Mouse (Mus musculus): ENCODE data around the gene Tmcc3.

The Tmcc3 gene

DNA sequence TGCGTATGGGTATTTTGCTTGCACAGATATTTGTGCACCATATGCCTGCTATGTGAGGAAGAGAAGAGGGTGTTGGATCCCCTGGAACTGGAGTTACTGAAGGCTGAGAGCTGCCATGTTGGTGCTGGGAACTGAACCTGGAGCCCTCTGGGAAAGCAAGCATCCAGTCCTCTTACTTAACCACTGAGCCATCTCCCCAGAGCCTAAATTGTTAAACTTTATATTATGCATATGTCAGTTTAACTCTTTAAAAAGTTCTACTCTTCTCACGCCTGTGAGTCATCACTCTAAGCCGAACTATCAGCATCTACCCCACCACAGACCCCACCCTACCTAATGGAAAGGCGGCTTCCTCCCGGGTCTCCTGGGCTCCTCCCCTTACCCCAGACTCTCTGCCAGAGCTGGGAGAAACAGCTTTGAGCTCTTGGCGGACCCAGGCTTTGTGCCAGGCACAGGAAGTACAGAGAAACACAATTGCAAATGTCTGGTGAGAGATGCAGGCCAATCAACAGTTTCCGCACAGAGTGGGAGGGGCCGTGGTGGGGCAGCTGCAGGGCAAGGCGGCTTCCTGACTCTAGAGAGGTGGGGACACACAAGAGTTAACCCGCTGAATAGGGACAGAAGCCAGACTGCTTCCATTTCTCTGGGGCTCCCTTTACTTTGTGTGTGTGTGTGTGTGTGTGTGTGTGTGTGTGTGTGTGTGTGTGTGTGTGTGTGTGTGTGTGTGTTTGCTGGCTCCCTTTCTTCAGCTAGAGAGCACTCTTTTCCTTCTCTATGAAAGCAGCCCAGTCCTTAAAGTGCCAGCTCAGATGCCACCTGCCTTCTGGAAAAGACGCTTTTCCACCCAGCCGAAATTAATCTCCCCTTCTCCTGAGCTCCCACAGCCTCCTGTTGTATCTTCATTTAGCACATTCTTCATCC, 114.5 kb downstream of the Tmcc3 start:
- DNase-seq: peak; percentile 56

DNA sequence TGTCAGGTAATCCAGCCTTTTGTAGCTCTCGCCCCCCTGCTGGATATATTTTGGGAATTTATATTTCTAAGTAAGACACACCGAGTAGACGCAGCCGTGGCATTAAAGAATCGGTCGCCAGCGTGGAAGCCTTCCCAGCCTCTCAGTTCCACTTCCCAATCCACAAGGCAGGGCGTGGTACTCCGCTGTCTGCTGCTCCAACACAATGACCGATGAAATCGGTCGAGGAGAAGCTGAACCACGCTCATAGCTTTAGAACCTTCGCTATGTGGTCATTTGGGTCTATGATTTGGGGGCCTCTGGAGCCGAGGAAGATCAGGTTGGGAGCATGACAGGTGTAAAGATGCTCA, 115.1 kb downstream of the Tmcc3 start:
- peak; percentile 21 for DNase-seq

DNA sequence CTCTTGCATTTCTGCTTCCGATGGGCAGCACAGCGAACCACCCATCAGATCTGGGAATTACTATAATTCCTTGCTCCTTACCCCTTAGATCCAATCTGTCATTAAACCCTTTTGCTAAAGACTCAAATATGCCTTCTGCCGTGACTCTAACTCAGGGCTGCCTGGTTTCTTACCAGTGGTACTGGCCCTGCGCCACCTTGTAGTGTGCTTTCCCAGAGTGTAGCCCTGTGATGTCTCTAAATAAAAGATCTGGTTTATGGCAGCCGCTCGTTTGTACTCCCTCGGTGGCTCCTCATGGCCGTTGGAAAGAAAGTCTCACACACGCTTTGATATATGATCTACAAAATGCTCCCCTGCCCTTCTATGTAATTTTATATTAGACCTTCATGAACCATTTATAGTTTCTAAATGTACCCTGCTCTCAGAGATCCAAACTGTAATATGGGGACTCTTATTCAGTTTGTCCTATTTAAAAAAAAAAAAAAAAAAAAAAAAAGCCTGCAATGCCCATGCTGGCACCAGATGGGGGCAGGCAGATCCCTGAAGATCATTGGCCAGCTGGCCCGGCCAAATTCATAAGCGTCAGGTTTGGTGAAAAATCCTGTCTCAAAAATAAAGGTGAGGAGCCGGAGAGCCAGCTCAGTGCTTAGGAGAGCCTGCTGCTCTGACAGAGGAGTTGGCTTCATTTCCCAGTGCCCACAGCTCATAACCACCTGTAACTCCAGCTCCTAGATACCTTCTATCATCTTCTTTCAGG, 116.6 kb downstream of the Tmcc3 start:
- DNase-seq: no peak

DNA sequence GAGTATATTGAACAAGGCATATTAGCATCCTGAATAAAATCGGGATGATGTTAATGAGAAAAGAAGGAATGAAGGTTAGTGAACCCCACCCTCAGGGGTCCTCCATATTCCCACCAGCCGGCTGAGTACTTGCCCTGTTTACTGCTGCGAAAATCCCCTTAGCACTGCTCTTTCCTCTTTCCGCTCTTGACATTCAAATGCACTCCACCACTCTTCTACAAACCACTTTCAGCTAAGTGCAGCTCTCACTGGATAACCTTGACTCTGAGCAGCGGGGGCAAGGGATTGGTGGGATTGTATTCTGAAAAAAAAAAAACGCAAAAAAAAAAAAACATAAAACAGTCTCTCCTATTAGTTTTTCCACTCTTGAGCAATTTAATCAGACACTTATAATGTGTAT, 118.8 kb downstream of the Tmcc3 start:
- DNase-seq: no peak

DNA sequence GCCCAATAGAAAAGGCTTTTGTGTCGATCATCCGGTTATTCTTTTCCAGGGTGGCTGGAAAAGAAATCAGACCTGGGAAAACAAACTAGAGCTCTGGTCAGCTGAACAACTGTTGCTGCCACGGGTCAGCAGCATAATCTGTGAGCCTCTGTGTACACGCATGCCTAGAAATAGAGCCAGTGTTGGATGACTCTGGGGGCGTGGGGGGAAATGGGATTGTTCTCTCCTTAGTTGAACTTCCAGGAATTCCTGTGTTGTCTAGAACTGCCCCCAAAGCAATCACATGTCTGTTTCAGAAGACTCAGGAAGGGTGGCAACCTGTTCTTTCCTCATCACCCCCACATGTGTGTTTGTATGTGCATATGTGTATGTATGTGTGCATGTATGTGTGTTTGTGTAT, 121.2 kb downstream of the Tmcc3 start:
- DNase-seq: no peak

DNA sequence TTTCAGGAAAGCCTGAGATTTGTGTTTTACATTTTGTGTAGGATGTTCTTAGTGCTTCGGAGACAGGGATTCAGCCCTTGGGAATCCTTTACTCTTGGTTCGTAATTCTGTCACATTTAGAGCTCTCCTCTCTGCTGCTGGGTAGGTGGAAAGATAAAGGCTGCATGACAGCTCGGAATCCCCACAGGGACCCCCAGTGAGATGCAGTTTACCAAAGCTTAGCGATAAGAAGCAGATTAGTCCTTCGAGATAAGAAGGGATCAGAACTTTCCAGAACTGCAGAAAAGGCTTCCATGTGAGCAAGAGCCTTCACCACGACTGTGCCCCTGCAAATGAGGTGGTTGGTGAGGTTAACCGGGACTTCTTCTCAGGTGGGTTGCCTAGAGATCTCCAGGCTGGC, 122.2 kb downstream of the Tmcc3 start:
- DNase-seq: no peak

DNA sequence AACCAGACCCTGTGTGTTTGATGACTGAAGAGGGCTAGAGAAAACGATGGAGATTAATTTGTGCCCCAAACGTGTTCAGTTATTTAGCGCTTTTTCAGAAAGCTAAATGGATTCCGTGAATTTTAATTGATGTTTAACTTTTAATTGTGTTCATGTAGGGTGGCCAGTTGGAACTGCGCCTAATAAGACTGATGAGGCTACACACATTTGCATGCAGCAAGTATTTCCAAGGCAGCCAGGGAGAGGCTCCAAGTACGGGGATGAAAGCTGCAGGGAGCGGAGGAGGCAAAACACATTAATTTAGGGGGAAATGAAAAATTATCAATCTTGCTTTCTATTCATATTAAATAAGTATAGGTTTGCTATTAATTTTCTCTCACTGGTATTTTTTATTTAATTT, 131.0 kb downstream of the Tmcc3 start:
- no peak for DNase-seq

DNA sequence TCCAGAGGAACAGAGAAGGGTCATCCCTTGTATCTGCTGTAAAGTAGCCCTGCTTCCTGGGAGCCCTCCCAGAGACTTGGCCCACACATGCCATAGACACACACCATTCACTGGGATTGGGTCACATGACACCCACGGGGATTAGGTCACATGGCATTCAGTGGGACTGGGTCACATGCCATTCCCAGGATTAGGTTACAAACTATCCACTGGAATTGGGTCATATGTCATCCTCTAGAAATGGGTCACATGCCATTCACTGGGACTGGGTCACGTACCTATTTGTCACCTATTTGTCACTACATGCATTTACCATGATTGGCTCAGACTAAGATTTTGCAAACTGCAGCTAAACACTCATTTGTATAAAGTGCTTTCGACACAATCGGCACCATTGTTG, 131.7 kb downstream of the Tmcc3 start:
- DNase-seq: no peak

DNA sequence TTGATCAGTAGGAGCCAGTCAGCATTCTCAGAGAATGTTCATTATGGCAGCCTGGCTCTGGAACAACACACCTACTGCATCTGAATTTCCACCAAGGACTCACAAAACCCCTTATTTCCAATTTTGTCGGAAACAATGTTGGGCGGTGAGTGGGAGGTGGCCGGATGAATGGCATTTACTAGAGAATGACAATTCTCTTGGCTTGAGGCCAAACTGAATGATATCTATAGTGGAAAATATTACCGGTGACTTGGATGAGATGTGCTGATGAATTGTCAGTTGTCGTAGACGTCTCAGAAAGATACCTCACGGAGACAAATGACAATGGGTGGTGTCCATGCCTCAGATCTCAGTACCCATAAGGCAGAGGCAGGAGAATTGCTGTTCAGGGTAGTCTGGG, 133.4 kb downstream of the Tmcc3 start:
- DNase-seq: no peak

DNA sequence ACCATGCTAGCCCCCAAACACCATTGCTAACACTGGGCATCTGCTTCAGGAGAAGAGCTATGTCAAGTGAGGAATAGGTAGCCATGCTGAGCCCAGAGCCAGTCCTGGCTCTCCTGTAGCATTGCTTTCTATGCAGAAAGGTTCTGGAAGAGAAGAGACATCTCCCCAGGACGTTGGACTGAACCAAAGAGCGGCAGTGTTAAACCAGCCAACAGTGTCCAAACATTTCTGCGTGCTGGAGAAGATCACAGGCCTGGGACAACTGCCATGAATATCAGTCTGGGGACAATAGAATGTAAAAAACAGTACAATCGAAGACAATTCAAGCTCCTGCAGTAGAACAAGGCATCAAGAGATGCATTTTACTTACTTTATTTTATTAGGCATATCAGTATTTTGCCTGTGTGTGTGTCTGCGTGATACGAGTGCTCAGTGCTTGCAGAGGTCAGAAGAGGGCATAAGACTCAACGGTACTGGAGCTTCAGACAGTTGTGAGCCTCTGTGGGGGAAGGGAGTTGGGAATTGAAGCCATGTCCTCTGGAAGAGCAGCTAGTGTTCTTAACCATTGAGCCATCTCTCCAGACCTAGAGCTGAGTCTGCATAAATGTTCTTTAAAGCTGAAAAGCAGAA, 134.7 kb downstream of the Tmcc3 start:
- DNase-seq: no peak

DNA sequence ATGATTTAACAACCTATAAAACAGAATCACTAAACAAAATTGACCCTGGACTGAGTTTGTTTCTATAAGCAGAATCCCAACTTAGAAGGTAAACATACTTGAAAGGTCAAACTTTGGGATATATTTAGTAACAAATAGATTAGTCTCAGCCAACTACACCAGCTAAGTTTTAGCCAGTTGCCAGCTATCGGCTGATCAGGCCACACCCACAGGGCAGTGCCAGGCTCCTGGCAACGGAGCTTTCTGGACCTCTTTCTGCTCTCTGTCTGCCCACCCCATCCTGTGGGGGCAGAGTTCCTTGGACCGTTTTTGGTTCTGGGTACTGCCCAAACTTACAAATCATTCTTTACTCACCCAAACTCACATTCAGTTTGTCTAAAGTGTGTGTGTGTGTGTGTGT, 137.9 kb downstream of the Tmcc3 start:
- DNase-seq: no peak

DNA sequence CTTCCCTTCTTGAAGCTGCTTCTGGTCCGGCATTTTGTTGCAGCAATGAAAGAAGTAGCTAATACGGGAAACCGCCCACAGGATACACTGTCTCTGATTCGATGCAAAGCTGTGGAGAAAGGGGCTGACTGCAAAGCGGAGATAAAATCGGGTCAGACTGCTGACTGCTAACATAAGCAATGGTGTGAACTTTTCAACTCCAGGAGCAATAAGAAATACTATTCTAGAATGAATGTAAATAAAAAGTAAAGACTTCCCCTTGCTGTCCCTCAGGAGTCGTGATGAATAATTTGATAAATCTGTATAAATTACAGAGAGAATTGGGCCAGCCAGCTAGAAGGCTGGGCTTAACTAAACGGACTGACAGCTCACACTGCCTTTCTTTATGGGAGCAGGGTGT, 139.0 kb downstream of the Tmcc3 start:
- DNase-seq: no peak

DNA sequence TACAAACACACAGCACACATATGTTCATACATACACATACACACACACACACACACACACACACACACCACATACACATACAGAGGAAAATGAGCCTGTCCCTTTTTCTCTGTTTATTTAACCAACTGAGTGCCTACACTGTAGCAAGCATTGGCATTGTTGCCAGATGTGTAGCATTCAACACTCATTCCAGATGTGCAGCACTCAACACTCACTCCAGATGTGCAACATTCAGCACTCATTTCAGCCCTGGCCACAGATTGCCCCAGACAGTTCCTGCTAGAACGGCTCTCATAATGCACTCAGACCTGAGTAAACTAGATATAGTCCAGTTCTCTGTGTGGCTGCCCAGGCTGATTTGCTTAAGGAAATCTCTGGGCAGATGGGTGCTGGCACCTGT, 145.7 kb downstream of the Tmcc3 start:
- DNase-seq: no peak

DNA sequence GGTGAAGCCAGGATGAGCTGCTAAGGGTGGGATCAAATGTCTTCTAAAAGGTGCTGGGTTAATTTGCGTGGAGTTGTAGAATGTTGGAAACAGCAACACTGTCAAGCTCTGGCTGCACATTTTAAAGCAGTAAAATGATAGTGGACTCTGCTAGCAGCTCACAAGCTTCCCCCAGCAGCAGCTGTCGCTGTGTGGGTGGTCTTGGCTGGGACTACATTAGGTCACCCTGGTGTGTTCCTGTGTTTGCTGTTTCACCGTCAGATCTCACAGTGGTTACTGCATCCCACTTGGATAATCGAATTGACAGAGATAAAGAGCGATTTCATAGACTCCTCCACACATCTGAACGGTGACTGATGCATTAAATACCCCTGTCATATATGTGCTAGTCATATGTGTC, 146.9 kb downstream of the Tmcc3 start:
- no peak for DNase-seq

DNA sequence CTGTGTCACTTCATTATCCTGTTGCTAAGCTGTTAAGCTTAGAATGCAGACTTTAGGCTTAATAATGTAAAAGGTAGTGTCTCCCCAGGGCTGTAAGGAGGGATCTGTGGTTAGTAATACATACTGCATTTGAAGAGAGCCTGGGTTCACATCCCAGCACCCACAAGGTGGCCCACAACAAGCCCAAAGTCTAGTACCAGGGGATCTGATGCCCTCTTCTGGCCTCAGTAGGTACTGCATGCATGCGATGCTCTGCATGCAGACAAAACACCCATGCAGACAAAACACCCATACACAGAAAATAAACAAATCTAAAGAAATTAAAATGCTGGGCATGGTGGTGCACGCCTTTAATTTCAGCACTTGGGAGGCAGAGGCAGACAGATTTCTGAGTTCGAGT, 149.6 kb downstream of the Tmcc3 start:
- no peak for DNase-seq

DNA sequence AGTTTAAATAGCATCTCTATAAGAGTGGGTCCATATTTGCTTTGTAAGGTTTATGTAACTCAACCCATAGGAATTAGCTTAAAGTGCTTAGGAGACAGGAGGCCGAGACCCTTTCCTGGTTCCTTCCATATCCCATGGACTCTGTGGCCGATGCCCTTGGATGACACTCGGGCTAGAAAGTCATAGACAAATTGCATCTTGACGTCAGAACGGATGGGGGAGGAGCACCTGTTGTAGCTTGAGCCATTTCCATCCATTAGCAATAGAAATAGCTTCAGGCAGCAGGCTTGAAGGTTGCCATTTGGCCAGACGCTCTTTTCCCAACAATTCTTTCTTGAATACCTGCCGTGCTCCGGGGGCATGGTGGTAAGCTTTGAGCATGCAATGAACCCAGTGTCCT, 150.1 kb downstream of the Tmcc3 start:
- DNase-seq: no peak

DNA sequence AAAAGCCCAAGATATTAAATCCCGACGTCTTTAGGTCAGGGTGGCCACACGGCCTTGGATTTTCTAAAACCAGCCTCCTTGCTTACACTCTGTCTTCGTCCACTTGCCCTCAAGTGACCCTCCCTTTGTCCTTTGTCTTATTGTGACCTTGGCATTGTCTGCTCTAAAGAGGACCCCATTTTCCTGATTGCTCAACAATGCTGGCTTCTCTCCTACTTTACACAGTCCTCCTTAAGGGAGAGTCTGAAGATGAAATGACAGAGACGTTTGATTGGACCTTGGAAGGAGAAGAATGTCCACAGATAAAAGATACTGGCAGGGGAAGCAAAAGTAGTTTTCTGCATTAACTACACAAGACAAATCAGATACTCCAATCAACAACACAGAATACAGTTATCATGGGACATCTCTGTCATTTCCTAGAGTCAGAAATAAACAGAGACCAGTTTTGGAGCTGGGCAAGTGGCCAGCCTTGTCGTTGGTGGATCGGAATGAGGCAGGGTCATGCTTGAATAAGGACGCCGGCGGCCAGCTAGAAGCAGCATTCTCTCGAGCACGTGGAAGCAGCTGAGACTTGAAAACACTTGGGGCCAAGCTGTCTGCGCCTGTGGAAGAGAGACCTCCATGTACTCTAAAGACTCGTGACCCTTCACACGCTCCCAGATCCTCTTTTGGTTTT, 150.8 kb downstream of the Tmcc3 start:
- no peak for DNase-seq

DNA sequence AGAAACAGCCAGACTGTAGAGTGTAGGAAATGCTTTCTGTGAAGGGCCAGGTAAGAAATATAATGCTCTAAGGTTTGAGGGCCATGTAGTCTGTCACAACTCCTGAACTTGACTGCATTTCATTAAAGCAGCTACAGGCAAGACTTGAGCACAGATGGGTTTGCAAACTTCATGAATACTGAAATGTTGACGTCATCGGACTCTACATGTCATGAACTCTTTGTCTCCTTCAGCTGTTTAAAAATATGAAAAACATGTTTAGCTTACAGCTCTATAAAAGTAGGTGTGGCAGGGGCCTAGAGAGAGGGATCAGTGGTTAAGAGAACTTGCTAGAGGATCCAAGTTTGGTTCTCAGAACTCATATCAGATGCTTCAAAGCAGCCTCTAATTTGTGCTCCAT, 151.7 kb downstream of the Tmcc3 start:
- DNase-seq: no peak

DNA sequence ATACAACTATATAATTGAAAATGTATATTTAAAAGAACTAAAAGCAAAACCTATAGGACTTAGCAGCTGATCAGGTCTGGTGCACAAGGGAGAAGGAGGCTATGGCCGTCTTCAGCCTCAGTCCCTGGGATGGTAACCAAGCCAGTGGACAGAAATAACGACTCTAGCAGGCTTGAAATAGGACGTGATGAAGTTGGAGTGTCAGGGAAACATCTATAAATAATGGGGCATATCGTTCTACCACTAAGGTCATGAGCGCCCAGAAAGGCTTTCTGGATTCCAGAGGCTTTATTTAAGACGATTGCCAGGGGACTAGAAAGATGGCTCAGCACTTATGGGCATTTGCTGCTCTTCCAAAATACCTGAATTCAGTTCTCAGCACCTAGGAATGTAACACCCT, 153.9 kb downstream of the Tmcc3 start:
- DNase-seq: no peak

DNA sequence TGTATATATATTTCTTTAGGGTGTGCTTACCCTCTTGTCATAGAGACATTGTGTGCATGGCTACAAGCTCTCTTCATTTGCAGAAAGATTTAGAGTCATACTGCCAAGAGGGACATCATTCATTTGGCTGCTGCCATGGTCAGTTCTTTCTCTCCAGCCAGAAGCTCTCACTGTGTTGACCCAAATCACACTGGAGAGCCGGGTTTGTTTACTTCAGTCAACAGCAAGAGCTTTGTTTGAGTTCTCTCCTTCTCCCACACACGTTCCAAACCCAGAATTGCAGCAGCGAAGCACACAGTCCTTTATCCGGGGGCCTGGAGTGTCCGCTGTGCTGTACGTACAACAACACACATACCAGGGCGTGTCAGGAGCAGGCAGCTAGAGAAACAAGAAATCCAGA, 154.6 kb downstream of the Tmcc3 start:
- DNase-seq: no peak

DNA sequence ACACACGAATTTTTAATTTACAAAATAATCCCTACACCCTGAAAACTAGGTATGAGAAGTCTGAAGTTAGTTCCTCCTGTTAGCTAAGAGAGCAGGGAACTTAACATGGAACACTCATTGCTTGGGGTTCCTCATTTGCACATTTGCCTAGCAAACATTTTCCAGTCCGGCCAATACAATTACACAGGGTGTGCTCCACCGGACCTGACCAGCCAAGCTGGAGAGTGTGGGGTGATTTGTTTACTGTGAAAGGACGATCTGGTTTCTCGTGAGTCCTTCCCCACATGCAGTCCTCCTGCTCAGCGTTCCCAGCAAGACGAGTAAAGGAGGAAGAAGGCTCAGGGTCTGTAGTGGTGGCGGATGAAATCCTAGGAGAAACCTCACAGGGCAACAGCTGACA, 159.7 kb downstream of the Tmcc3 start:
- no peak for DNase-seq

DNA sequence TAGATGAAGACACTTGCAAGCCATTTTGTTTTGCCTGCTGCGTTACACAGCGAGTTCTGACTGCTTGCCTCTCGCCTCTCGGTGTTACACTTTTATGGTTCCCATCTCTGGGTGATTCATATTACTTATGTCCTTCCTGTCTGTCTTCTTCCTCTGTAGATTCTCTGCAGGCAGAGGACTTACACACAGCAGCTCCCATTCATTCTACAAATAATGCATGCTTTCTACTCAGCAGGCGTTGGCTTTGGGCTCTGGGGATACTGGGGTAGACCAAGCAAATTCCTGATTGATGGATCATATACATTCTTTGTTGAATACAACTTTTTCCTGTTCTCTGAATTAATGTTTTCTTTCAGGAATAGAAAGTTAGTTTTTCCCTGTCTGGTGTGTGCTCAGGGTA, 161.8 kb downstream of the Tmcc3 start:
- no peak for DNase-seq

DNA sequence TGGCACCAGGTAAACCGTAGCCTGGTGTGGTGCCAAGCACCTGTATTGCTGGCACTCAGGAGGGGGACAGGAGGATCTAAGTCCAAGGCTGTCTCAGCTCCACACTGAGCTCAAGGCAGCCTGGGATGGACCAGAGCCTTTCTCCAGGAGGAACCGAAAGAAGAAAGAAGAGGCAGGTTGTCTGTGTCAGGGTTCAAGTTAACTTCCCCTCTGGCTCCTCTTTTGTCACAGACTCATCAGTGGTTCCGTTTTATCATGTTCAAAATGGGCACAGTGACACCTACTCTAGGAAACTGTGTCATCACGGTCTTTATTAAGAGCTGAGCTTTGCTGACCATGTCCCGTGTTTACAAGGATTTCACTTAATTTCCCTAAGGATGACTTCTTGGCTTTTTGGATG, 162.4 kb downstream of the Tmcc3 start:
- DNase-seq: no peak
